Mouse (Mus musculus) hindbrain, embryonic 10.5 days (tissue): ENCODE measurements around the gene Mreg. TPM values are rescaled to one million over a fixed set of nuclear protein-coding genes. Genes with fewer than 3 reads are reported as not detected.

Experiments
- DNase-seq: peaks from one replicate; pipeline ENCODE4 v3.0.0-alpha.2; 2017; ENCODE audit warnings: low spot score
- H3K27ac ChIP-seq: fragments of 300-500 bp; sonication (generic); 2 replicates; pipeline ENCODE4 v1.5.1; 2016; ENCODE audit warnings: mild to moderate bottlenecking, moderate library complexity
- H3K27me3 ChIP-seq: fragments of 300-500 bp; sonication (generic); 2 replicates; pipeline ENCODE4 v1.6.1; 2016; ENCODE audit warnings: mild to moderate bottlenecking; ENCODE audit not compliant: poor library complexity, insufficient read depth, severe bottlenecking
- H3K36me3 ChIP-seq: fragments of 300-500 bp; sonication (generic); 2 replicates; pipeline ENCODE4 v1.6.1; 2016; ENCODE audit warnings: mild to moderate bottlenecking, moderate library complexity
- H3K4me1 ChIP-seq: fragments of 300-500 bp; sonication (generic); replicated peaks from 2 replicates; pipeline ENCODE4 v1.6.1; 2016; ENCODE audit warnings: mild to moderate bottlenecking
- H3K4me3 ChIP-seq: fragments of 300-500 bp; sonication (generic); 2 replicates; pipeline ENCODE4 v1.5.1; 2016; ENCODE audit warnings: mild to moderate bottlenecking, moderate library complexity
- H3K9me3 ChIP-seq: fragments of 300-500 bp; sonication (generic); 2 replicates; pipeline ENCODE4 v1.6.1; 2016; ENCODE audit warnings: mild to moderate bottlenecking, moderate library complexity
- WGBS: fragments of 180-500 bp; shearing (Covaris S2); methylation state at CpG from one replicate; pipeline ENCODE4 v1.1.7; 2016; 5-methylcytosine and 5-hydroxymethylcytosine counted together
- polyA plus RNA-seq: library from polyadenylated mRNA; unstranded; fragments of >200 nt; fragmentation: Nextera tagmentation; extraction: Ambion mirVana; gene quantifications from 2 replicates; pipeline ENCODE4 v1.2.1, GENCODE M21; 2016

Gene Mreg
- polyA plus RNA-seq, 1 experiment from 2014 or later: 12.3 TPM

- DNase-seq: no peak
- 70% methylated on average over 2 of the region's 2 CpGs for WGBS
- no peaks in the 10 kb centered on the region for H3K9me3 ChIP-seq
- no peaks in the 10 kb centered on the region for H3K36me3 ChIP-seq
- H3K4me1 ChIP-seq: peaks cover 17% of the 10 kb centered on the region
- H3K27me3 ChIP-seq: no peaks in the 10 kb centered on the region
- no peak overlapping the region for H3K4me3 ChIP-seq
- H3K27ac ChIP-seq: no peak overlapping the region
Observed at GRCm38 (mm10) chr1:72202068-72202467, 10.0 kb downstream of the Mreg start.

DNA sequence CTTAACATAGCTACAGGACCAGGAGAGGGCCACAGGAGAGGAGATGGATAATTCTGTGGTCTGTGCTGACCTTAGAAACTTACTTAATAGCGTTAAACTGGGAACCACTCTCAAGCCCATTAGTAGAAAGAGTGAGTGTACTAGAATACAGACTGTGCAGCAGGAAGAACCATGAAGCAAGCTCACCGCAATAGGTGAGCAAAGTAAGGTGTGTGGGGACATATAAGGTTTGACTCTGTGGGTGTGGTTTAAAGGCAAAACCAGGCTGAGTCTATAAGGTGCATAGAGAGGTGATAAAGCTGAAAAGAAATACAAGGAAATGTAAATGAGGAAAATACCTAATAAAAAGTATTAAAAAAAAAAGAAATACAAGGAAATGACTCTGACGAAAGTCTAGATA lies 11.0 kb downstream of the Mreg start:
- 91% methylated on average over 3 of the region's 3 CpGs for WGBS
- H3K27ac ChIP-seq: no peak overlapping the region
- no peaks in the 10 kb centered on the region for H3K36me3 ChIP-seq
- DNase-seq: no peak
- peaks cover 17% of the 10 kb centered on the region for H3K4me1 ChIP-seq
- H3K27me3 ChIP-seq: no peaks in the 10 kb centered on the region
- H3K9me3 ChIP-seq: no peaks in the 10 kb centered on the region
- H3K4me3 ChIP-seq: no peak overlapping the region

DNA sequence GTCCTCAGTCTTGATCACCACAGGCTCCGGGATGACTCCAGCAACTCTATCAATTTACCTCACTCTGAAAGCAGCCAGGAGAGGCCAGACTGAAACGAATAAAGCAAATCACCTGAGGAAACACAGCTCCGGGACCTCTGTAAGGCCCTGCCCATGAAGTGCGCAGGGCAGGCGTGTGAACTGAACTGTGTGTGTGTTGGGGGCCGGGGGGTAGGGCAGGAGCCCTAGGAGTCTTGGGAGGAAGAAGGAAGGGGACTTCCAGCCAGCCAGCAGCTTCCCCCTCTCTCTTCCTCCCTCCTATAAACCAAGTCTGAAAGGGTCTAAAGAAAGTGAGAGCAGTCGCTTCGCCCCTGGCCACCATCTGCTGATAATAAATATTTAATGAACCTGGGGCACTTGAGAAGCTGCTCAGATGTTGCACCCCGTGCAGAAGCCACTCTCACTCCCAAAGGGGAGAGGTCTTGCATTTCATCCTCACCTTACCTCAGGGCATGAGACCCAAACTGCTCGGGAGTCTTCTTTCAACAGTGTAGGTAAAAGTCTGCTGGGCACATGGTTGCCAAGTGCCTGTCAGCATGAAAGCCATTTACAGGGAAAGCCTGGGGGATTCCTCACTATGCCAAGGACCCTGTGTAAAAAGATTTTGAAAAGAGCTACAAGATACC lies 13.8 kb downstream of the Mreg start:
- H3K4me1 ChIP-seq: peaks cover 17% of the 10 kb centered on the region
- no peaks in the 10 kb centered on the region for H3K9me3 ChIP-seq
- no peaks in the 10 kb centered on the region for H3K36me3 ChIP-seq
- no peak overlapping the region for H3K4me3 ChIP-seq
- H3K27ac ChIP-seq: peak overlapping the region; percentile 72
- WGBS: 63% methylated on average over 10 of the region's 10 CpGs
- no peaks in the 10 kb centered on the region for H3K27me3 ChIP-seq
- DNase-seq: no peak

DNA sequence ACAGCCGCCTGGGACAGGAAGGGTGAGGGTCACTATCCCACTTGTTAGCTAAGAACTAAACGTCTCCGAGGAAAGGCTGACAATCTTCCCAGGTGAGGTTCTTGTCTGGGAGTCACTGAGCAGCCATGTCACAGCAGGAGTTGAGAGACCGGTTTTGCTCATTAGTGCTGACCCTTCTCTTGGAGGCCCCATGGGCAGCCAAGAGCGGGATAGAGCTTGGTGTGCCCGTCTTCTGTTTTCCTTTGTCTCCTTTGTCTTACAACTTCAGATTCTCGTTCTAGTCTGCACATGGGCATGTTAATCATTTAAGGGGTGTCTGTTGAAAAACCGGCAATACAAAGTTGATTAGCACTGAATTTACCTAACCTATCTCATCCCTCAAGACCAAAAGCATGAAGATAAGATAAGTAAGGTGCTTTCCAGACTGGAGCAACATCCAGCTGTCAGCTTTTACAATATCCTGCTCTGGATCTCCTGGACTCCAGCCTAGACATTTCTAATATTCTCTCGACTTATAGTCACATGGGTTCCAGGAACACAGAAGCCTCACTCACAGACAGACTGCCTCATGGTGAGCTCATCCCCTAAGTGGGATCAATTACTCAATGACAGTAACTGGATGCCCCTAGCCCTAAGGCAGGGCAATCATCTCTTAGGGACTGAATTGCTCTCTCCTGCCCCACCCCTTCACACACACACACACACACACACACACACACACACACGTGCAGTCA lies 15.3 kb downstream of the Mreg start:
- 80% methylated on average over 10 of the region's 10 CpGs for WGBS
- no peak for DNase-seq
- H3K4me1 ChIP-seq: peaks cover 17% of the 10 kb centered on the region
- no peaks in the 10 kb centered on the region for H3K9me3 ChIP-seq
- no peak overlapping the region for H3K4me3 ChIP-seq
- H3K27me3 ChIP-seq: no peaks in the 10 kb centered on the region
- H3K27ac ChIP-seq: 0 out of 2 replicates have a peak overlapping the region, but pooled peaks have one; percentile 18
- no peaks in the 10 kb centered on the region for H3K36me3 ChIP-seq

GRCm38 (mm10) chr1:72196123-72196522 lies 16.0 kb downstream of the Mreg start:
- Histone ChIP-seq H3K36me3 (no peaks in the 10 kb centered on the region), H3K9me3 (no peaks in the 10 kb centered on the region), H3K27me3 (no peaks in the 10 kb centered on the region), H3K4me3 (no peak overlapping the region), H3K27ac (0 out of 2 replicates have a peak overlapping the region, but pooled peaks have one; percentile 18), H3K4me1 (peaks cover 17% of the 10 kb centered on the region)
- DNase-seq: no peak
- 85% methylated on average over 5 of the region's 5 CpGs for whole genome bisulfite sequencing

DNA sequence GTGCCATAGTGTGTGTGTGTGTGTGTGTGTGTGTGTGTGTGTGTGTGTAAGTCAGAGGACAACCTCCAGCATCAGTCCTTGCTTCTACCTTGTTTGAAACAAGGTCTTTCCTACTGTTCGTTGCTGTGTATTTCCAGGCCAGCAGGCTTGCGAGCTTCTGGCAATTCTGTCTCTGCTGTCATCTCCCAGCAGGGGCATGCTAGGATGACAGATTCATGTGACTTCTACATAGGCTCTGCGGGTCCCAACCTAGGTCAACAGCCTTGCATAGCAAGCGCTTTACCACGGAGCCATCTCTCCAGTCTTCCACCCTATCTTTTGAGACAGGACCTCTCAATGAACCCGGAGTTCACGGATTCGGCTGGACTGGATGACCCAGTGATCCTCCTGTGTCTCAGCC lies 20.7 kb downstream of the Mreg start:
- no peaks in the 10 kb centered on the region; the same call in 1 of the 2 replicates for H3K4me1 ChIP-seq
- no peak overlapping the region for H3K27ac ChIP-seq
- H3K27me3 ChIP-seq: no peaks in the 10 kb centered on the region
- H3K36me3 ChIP-seq: no peaks in the 10 kb centered on the region
- H3K4me3 ChIP-seq: no peak overlapping the region
- no peaks in the 10 kb centered on the region for H3K9me3 ChIP-seq
- WGBS: 90% methylated on average over 8 of the region's 8 CpGs
- DNase-seq: no peak

- WGBS: 74% methylated on average over 16 of the region's 16 CpGs
- Histone ChIP-seq H3K27ac (no peak overlapping the region), H3K4me3 (no peak overlapping the region), H3K27me3 (no peaks in the 10 kb centered on the region), H3K9me3 (no peaks in the 10 kb centered on the region), H3K4me1 (peaks cover 6% of the 10 kb centered on the region), H3K36me3 (no peaks in the 10 kb centered on the region)
- DNase-seq: no peak
Observed at GRCm38 (mm10) chr1:72188142-72188738, 23.9 kb downstream of the Mreg start.

DNA sequence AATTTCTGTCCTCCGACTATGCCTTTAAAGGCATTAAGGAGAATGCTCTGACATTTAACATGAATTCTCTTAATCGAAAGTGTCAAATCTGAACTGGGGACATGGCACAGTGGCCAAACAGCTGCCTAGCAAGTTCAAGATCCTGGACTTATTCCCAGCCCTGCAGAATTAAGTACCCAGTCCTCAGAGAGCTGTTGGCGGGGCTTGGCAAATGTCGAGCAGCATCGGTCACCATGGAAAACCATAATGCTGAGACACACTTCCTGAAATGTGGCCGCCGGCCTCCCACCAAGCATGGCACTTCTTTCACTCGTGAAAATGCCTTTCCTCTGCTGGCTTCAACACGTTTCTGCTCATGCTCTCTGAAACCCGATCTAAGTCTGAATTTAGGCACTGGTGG lies 24.6 kb downstream of the Mreg start:
- no peak overlapping the region for H3K27ac ChIP-seq
- peaks cover 14% of the 10 kb centered on the region for H3K4me1 ChIP-seq
- no peaks in the 10 kb centered on the region for H3K36me3 ChIP-seq
- no peak for DNase-seq
- 79% methylated on average over 10 of the region's 10 CpGs for WGBS
- no peak overlapping the region for H3K4me3 ChIP-seq
- no peaks in the 10 kb centered on the region for H3K9me3 ChIP-seq
- H3K27me3 ChIP-seq: no peaks in the 10 kb centered on the region

DNA sequence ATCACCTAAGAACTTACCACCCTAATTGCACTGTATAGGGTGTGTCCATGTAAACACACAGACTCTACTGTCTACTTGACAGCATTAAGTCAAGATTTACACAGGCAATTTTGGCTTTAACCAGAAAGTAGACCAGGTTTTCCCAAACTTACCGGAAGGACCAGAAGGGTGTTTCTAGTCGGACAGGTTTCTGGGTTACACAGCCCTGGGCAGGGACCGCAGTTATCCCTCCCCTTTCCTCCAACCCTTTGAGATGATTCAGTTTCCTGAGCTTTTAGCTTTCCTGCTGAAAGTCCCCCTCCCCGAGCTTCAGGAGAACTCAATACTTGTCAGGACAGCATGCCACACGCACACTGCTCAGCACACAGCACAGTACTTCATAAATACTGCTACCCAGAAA lies 26.0 kb downstream of the Mreg start:
- 85% methylated on average over 5 of the region's 5 CpGs for WGBS
- DNase-seq: no peak

DNA sequence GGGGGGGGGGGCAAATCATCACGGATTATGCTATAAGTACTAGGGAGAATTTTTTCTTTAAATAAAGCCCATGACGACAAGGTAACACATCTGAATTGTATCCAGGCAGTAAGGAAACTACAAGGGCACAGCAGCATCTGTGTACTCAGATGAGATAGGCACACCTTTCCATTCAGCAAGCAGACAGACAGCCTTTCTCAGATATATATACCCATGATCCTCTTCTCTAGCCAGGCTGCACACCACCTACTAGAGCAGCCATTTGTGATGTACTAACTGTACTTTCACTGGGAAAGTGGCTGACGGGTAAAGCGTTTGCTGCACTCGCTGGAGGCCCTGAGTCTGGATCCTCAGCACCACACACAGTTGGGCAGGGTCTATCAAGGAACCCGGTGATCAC lies 28.6 kb downstream of the Mreg start:
- Histone ChIP-seq H3K4me1 (peaks cover 16% of the 10 kb centered on the region), H3K27me3 (no peaks in the 10 kb centered on the region), H3K27ac (peak overlapping the region; percentile 56), H3K4me3 (peak overlapping the region; percentile 35), H3K36me3 (no peaks in the 10 kb centered on the region), H3K9me3 (no peaks in the 10 kb centered on the region)
- no peak for DNase-seq
- 56% methylated on average over 6 of the region's 6 CpGs for WGBS

More for the DNA sequence above, 26.0 kb downstream of the Mreg start:
- no peaks in the 10 kb centered on the region for H3K9me3 ChIP-seq
- no peak overlapping the region for H3K4me3 ChIP-seq
- H3K27ac ChIP-seq: no peak overlapping the region
- H3K27me3 ChIP-seq: no peaks in the 10 kb centered on the region
- H3K36me3 ChIP-seq: no peaks in the 10 kb centered on the region
- peaks cover 16% of the 10 kb centered on the region for H3K4me1 ChIP-seq

GRCm38 (mm10) chr1:72182930-72183499 lies 29.1 kb downstream of the Mreg start:
- H3K4me3 ChIP-seq: peak overlapping the region; percentile 35
- 11% methylated on average over 13 of the region's 13 CpGs for WGBS
- H3K27me3 ChIP-seq: no peaks in the 10 kb centered on the region
- peaks cover 16% of the 10 kb centered on the region for H3K4me1 ChIP-seq
- no peaks in the 10 kb centered on the region for H3K36me3 ChIP-seq
- DNase-seq: peak; percentile 63
- peak overlapping the region; percentile 56; the same call in 1 of the 2 replicates for H3K27ac ChIP-seq
- H3K9me3 ChIP-seq: no peaks in the 10 kb centered on the region

GRCm38 (mm10) chr1:72179947-72180346 lies 32.2 kb downstream of the Mreg start:
- WGBS: 87% methylated on average over 7 of the region's 7 CpGs
- Histone ChIP-seq H3K36me3 (no peaks in the 10 kb centered on the region), H3K9me3 (no peaks in the 10 kb centered on the region), H3K4me1 (peaks cover 20% of the 10 kb centered on the region), H3K4me3 (no peak overlapping the region), H3K27ac (peak overlapping the region; percentile 23; the same call in 1 of the 2 replicates), H3K27me3 (no peaks in the 10 kb centered on the region)
- no peak for DNase-seq

- H3K27me3 ChIP-seq: no peaks in the 10 kb centered on the region
- H3K9me3 ChIP-seq: no peaks in the 10 kb centered on the region
- peaks cover 18% of the 10 kb centered on the region for H3K4me1 ChIP-seq
- no peak overlapping the region for H3K4me3 ChIP-seq
- no peak for DNase-seq
- no peaks in the 10 kb centered on the region for H3K36me3 ChIP-seq
- 80% methylated on average over 6 of the region's 6 CpGs for WGBS
- no peak overlapping the region for H3K27ac ChIP-seq
Observed at GRCm38 (mm10) chr1:72176239-72176638, 35.9 kb downstream of the Mreg start.
